Mouse (Mus musculus): ENCODE results near the gene Odf3.

- TF ChIP-seq GATA1 (IDR thresholded peaks at IDR 0.05; ENCODE audit: low read length), result no peak
- no peak for TF ChIP-seq TAL1 (IDR thresholded peaks at IDR 0.05; ENCODE audit: low read length)
Observed at GRCm38 (mm10) chr7:140811714-140812113, 35.9 kb upstream of the Odf3 start.
